Mouse (Mus musculus): ENCODE results near the gene Lrrc20. TPM values are rescaled to one million over a fixed set of nuclear protein-coding genes. Genes with fewer than 3 reads are reported as not detected.
A peak's percentile ranks its signal among the peaks of the same experiment; 100 is the strongest.

The Lrrc20 gene
- polyA plus RNA-seq, 1 experiment from 2014 or later: 10.9 TPM

GRCm38 (mm10) chr10:61624771-61625170, 149.2 kb downstream of the Lrrc20 start:
- no peak overlapping the region for H3K4me3 ChIP-seq
- H3K4me1 ChIP-seq: peaks cover 11% of the 10 kb centered on the region
- H3K9me3 ChIP-seq: no peaks in the 10 kb centered on the region
- H3K27ac ChIP-seq: no peak overlapping the region
- WGBS: 23% methylated on average over 5 of the region's 5 CpGs
- H3K36me3 ChIP-seq: no peaks in the 10 kb centered on the region
- ATAC-seq (ENCODE audit: insufficient number of reproducible peaks, insufficient read depth, low FRiP score, low TSS enrichment): 0 out of 2 replicates have a peak, but pooled peaks have one; percentile 14
- peak overlapping the region; percentile 92; the same call in 1 of the 2 replicates for H3K4me2 ChIP-seq (replicated peaks)
- no peak overlapping the region for H3K9ac ChIP-seq
- peaks cover 31% of the 10 kb centered on the region for H3K27me3 ChIP-seq

- H3K9me3 ChIP-seq: no peaks in the 10 kb centered on the region
- H3K4me2 ChIP-seq (replicated peaks): peak overlapping the region; percentile 92
- peaks cover 31% of the 10 kb centered on the region for H3K27me3 ChIP-seq
- peaks cover 11% of the 10 kb centered on the region for H3K4me1 ChIP-seq
- 3% methylated on average over 74 of the region's 74 CpGs for WGBS
- H3K36me3 ChIP-seq: no peaks in the 10 kb centered on the region
- peak overlapping the region; percentile 47 for H3K4me3 ChIP-seq
- H3K9ac ChIP-seq: peak overlapping the region; percentile 35; the same call in 1 of the 2 replicates
- H3K27ac ChIP-seq: no peak overlapping the region
- ATAC-seq (ENCODE audit: insufficient number of reproducible peaks, insufficient read depth, low FRiP score, low TSS enrichment): no peak
These were observed 150.0 kb downstream of the Lrrc20 start for GRCm38 (mm10) chr10:61625381-61626257.

DNA sequence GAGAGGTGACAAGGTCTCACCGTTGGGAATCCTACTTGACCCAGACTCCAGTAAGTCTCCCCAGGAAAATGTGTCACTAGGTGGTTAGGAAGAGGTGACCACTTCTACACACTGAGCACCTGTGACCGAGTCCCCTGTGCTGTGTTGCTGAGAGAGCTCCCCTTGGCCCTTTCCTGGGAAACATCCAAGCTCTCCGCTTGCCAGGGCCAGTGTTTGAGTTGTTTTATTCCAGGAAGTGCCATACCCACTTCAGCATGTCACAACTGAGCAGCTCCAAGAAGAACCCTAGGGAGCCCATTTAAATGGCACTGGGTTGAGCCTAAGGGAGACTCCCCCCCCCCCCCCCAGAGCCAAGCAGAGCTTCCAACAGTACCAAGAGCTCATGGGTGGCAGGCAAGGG, 150.9 kb downstream of the Lrrc20 start:
- Histone ChIP-seq H3K9me3 (no peaks in the 10 kb centered on the region), H3K4me2 (replicated peaks) (no peak overlapping the region), H3K9ac (no peak overlapping the region), H3K27me3 (peaks cover 31% of the 10 kb centered on the region), H3K36me3 (no peaks in the 10 kb centered on the region), H3K4me3 (no peak overlapping the region), H3K27ac (no peak overlapping the region), H3K4me1 (peaks cover 11% of the 10 kb centered on the region)
- 77% methylated on average over 3 of the region's 3 CpGs for WGBS
- no peak for ATAC-seq (ENCODE audit: insufficient number of reproducible peaks, insufficient read depth, low FRiP score, low TSS enrichment)

GRCm38 (mm10) chr10:61627195-61627937, 151.8 kb downstream of the Lrrc20 start:
- Histone ChIP-seq H3K27ac (no peak overlapping the region), H3K4me3 (no peak overlapping the region), H3K9me3 (no peaks in the 10 kb centered on the region), H3K27me3 (peaks cover 31% of the 10 kb centered on the region), H3K4me2 (replicated peaks) (no peak overlapping the region), H3K4me1 (peaks cover 11% of the 10 kb centered on the region), H3K36me3 (no peaks in the 10 kb centered on the region), H3K9ac (no peak overlapping the region)
- WGBS: 44% methylated on average over 15 of the region's 15 CpGs
- ATAC-seq (ENCODE audit: insufficient number of reproducible peaks, insufficient read depth, low FRiP score, low TSS enrichment): no peak

- 62% methylated on average over 4 of the region's 4 CpGs for WGBS
- Histone ChIP-seq H3K4me3 (no peak overlapping the region), H3K27me3 (peaks cover 31% of the 10 kb centered on the region)
These were observed 152.3 kb downstream of the Lrrc20 start for GRCm38 (mm10) chr10:61627938-61628250.

More at GRCm38 (mm10) chr10:61627938-61628250, 152.3 kb downstream of the Lrrc20 start:
- no peak overlapping the region for H3K27ac ChIP-seq
- ATAC-seq (ENCODE audit: insufficient number of reproducible peaks, insufficient read depth, low FRiP score, low TSS enrichment): no peak
- H3K9me3 ChIP-seq: no peaks in the 10 kb centered on the region
- H3K4me2 ChIP-seq (replicated peaks): no peak overlapping the region
- H3K36me3 ChIP-seq: no peaks in the 10 kb centered on the region
- no peak overlapping the region for H3K9ac ChIP-seq
- H3K4me1 ChIP-seq: peaks cover 11% of the 10 kb centered on the region

Other genes with a start within 250 kb of the Lrrc20 start
- 1.2 and 1.5 TPM in 2 replicates for gene Adamts14, start 202.4 kb upstream of the Lrrc20 start, polyA plus RNA-seq (2016; fragmentation: Nextera tagmentation; extraction: Ambion mirVana)
- gene Prf1, start 178.0 kb upstream of the Lrrc20 start, polyA plus RNA-seq (2016; fragmentation: Nextera tagmentation; extraction: Ambion mirVana): not detected in 2 replicates
- 26.7 and 28.6 TPM in 2 replicates for gene Pald1, start 92.3 kb upstream of the Lrrc20 start, polyA plus RNA-seq (2016; fragmentation: Nextera tagmentation; extraction: Ambion mirVana)
- 0.10 TPM in 1 of 2 replicates, not detected in the other for gene Nodal, start 57.8 kb upstream of the Lrrc20 start, polyA plus RNA-seq (2016; fragmentation: Nextera tagmentation; extraction: Ambion mirVana)
- gene Eif4ebp2, start 23.1 kb upstream of the Lrrc20 start, polyA plus RNA-seq (2016; fragmentation: Nextera tagmentation; extraction: Ambion mirVana): 60.4 and 64.9 TPM in 2 replicates
- not detected in 2 replicates for gene Npffr1, start 119.7 kb downstream of the Lrrc20 start, polyA plus RNA-seq (2016; fragmentation: Nextera tagmentation; extraction: Ambion mirVana)
- gene Ppa1, start 172.8 kb downstream of the Lrrc20 start, polyA plus RNA-seq (2016; fragmentation: Nextera tagmentation; extraction: Ambion mirVana): 215 and 221 TPM in 2 replicates
- 253 and 257 TPM in 2 replicates for gene Sar1a, start 204.5 kb downstream of the Lrrc20 start, polyA plus RNA-seq (2016; fragmentation: Nextera tagmentation; extraction: Ambion mirVana)
- 46.8 and 48.0 TPM in 2 replicates for gene Tysnd1, start 219.7 kb downstream of the Lrrc20 start, polyA plus RNA-seq (2016; fragmentation: Nextera tagmentation; extraction: Ambion mirVana)
- gene Aifm2, start 239.5 kb downstream of the Lrrc20 start, polyA plus RNA-seq (2016; fragmentation: Nextera tagmentation; extraction: Ambion mirVana): 13.4 and 14.8 TPM in 2 replicates